Mouse (Mus musculus) heart, adult 2 months (tissue): ENCODE measurements around the gene Atrip.

Source experiments
- CTCF ChIP-seq: fragments of 200-600 bp; IDR thresholded peaks from 2 replicates; pipeline ENCODE4 v1.8.1; 2022; ENCODE audit warnings: antibody characterized with exemption, mild to moderate bottlenecking, moderate library complexity
- EP300 ChIP-seq: fragments of 200-500 bp; IDR thresholded peaks from 2 replicates; pipeline ENCODE4 v1.6.1; 2011; ENCODE audit warnings: low read depth, low read length, control low read depth; ENCODE audit not compliant: insufficient read depth
- POLR2A ChIP-seq: fragments of 200-500 bp; IDR thresholded peaks from 2 replicates; pipeline ENCODE4 v1.6.1; 2011; ENCODE audit warnings: mild to moderate bottlenecking, low read depth, low read length, control low read depth; ENCODE audit not compliant: insufficient read depth

GRCm38 (mm10) chr9:109110240-109110639 is 36.3 kb upstream of the Atrip start:
- no peak for TF ChIP-seq POLR2A
- no peak for TF ChIP-seq CTCF
- no peak for TF ChIP-seq EP300
